Mouse (Mus musculus) intestine, embryonic 16.5 days (tissue): ENCODE results near the gene Adgrl3. TPM values are rescaled to one million over a fixed set of nuclear protein-coding genes. Genes with fewer than 3 reads are reported as not detected.

Experiments used
- ATAC-seq: fragments of 200-750 bp; cut with Nextera tagmentation; 2 replicates; pipeline ENCODE4 v1.8.0; 2017; ENCODE audit warnings: moderate TSS enrichment, moderate library complexity
- H3K27ac ChIP-seq: fragments of 300-500 bp; sonication (generic); 2 replicates; pipeline ENCODE4 v1.5.1; 2014; ENCODE audit warnings: mild to moderate bottlenecking, low read length
- H3K27me3 ChIP-seq: fragments of 300-500 bp; sonication (generic); replicated peaks from 2 replicates; pipeline ENCODE4 v1.6.1; 2014; ENCODE audit warnings: low read length, control low read depth, mixed read lengths; ENCODE audit not compliant: control insufficient read depth, insufficient read depth
- H3K36me3 ChIP-seq: fragments of 300-500 bp; sonication (generic); 2 replicates; pipeline ENCODE4 v1.6.1; 2014; ENCODE audit warnings: low read length, control low read depth; ENCODE audit not compliant: control insufficient read depth, insufficient read depth
- H3K4me1 ChIP-seq: fragments of 300-500 bp; sonication (generic); 2 replicates; pipeline ENCODE4 v1.6.1; 2014; ENCODE audit warnings: low read length, control low read depth, mixed read lengths; ENCODE audit not compliant: control insufficient read depth, insufficient read depth
- H3K4me2 ChIP-seq: fragments of 300-500 bp; sonication (generic); 2 replicates; pipeline ENCODE4 v1.6.1; 2014; ENCODE audit warnings: low read depth, low read length, control low read depth
- H3K4me3 ChIP-seq: fragments of 300-500 bp; sonication (generic); 2 replicates; pipeline ENCODE4 v1.5.1; 2014; ENCODE audit warnings: mild to moderate bottlenecking, low read length
- H3K9ac ChIP-seq: fragments of 300-500 bp; sonication (generic); 2 replicates; pipeline ENCODE4 v1.6.1; 2014; ENCODE audit warnings: low read depth, low read length
- H3K9me3 ChIP-seq: fragments of 300-500 bp; sonication (generic); 2 replicates; pipeline ENCODE4 v1.6.1; 2016; ENCODE audit warnings: low read length, control low read depth; ENCODE audit not compliant: control insufficient read depth
- WGBS: fragments of 180-500 bp; shearing (Covaris S2); extraction: QIAGEN DNeasy Blood & Tissue Kit; methylation state at CpG from one replicate; pipeline ENCODE4 v1.1.7; 2014; 5-methylcytosine and 5-hydroxymethylcytosine counted together
- polyA plus RNA-seq: library from polyadenylated mRNA; unstranded; fragments of >200 nt; fragmentation: Nextera tagmentation; extraction: Ambion mirVana; gene quantifications from 2 replicates; pipeline ENCODE4 v1.2.1, GENCODE M21; 2015

The Adgrl3 gene
- polyA plus RNA-seq, 1 experiment from 2014 or later = 6.8 TPM

DNA sequence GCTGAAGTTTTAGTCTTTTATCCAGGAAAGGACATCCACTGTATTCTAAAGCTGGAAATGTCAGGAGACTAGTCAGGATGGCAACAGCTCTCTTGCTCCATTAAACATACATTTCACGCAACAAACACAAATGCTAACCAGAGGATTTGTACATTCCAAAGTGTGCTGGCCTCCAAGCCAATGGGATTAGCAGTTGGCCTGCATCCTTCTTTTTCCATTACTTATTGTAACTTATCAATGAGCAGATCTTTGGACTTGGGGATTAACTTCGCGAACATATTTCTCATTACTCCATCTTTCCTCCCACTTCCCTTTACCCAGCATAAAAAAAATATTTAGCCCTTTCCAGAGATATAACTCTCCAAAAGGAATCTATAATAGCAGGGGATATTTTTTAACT, 732.5 kb downstream of the Adgrl3 start:
- Histone ChIP-seq H3K27ac (no peak overlapping the region), H3K9me3 (no peaks in the 10 kb centered on the region), H3K27me3 (no peaks in the 10 kb centered on the region), H3K9ac (no peak overlapping the region), H3K4me2 (no peak overlapping the region), H3K4me3 (no peak overlapping the region), H3K4me1 (no peaks in the 10 kb centered on the region), H3K36me3 (no peaks in the 10 kb centered on the region)
- 95% methylated on average over 3 of the region's 3 CpGs for WGBS
- ATAC-seq = no peak

DNA sequence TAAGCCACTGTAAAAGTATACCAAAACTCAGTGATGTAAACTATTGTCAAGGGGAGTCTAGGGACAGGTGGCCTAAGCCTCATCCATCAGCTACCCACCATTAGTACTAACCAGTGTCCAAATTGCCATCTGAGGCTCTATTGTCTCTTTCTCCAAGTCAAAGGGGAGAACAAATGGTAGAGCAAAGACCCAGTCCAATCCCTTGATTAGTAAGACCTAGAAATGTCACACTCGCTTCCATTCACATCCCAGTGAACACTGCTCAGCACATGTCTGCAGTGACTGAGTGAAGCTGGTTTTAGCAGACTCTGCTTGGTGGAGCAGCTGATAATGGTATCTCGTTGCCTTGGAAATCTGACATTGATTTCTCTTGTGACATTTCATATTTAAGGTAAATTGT, 735.8 kb downstream of the Adgrl3 start:
- H3K4me2 ChIP-seq = no peak overlapping the region
- no peak overlapping the region for H3K9ac ChIP-seq
- H3K4me3 ChIP-seq = no peak overlapping the region
- H3K4me1 ChIP-seq = no peaks in the 10 kb centered on the region
- WGBS = 74% methylated on average over 2 of the region's 2 CpGs
- no peaks in the 10 kb centered on the region for H3K9me3 ChIP-seq
- no peak overlapping the region for H3K27ac ChIP-seq
- no peaks in the 10 kb centered on the region for H3K36me3 ChIP-seq
- no peaks in the 10 kb centered on the region for H3K27me3 ChIP-seq
- no peak for ATAC-seq

DNA sequence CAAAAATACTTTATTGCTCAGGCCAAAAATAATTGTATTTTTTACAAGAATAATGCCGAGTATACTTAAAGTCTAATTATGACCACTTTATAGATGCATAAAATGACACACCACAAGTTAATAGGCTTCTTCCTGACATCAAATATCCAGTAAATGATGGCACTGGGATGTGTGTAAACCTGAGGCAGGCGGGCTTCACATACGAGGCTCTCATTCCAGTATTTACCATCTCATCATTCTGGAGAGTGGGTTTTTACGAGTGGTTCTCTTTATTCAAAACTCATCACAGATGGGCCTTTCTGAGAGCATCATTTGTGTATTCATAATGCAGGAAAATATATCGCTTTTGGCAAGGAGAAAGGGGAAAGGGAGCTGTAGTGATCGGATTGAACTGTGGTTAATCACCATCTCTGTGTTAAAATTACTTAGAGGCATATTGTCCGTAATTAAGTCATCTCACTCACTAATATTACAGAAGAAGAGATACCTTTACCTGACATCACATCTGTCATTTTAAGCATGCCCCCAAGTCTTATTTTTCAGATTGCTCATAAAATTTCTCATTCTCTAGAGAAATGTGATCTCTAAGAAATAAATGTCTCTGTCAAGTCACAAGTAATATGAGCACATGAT, 737.3 kb downstream of the Adgrl3 start:
- H3K36me3 ChIP-seq = no peaks in the 10 kb centered on the region
- H3K9me3 ChIP-seq = no peaks in the 10 kb centered on the region
- no peak overlapping the region for H3K9ac ChIP-seq
- H3K4me1 ChIP-seq = no peaks in the 10 kb centered on the region
- 78% methylated on average over 7 of the region's 7 CpGs for WGBS
- no peak overlapping the region for H3K4me3 ChIP-seq
- H3K4me2 ChIP-seq = no peak overlapping the region
- no peak overlapping the region for H3K27ac ChIP-seq
- ATAC-seq = no peak
- H3K27me3 ChIP-seq = no peaks in the 10 kb centered on the region

DNA sequence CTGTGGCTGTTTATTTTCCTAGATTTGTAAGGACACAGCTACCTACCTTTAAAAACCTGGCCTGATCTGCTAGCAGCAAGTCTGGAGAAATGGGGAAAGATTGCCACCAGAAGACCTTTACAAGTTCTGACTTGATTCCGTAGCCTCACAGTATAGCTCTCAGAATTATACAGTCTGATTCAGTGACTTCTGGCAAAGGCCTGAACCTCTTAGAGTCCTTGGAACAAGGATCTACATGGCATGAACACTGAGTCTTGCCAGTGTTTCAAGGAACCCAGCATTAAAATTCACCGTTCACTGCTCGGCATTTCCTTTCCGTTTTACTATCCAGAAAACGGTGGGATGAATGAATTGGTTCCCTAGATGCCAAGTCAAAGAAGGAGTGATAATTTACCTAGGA, 756.3 kb downstream of the Adgrl3 start:
- H3K9me3 ChIP-seq = no peaks in the 10 kb centered on the region
- ATAC-seq = no peak
- WGBS = 77% methylated on average over 5 of the region's 5 CpGs
- H3K36me3 ChIP-seq = no peaks in the 10 kb centered on the region
- no peak overlapping the region for H3K4me2 ChIP-seq
- H3K27ac ChIP-seq = no peak overlapping the region
- H3K9ac ChIP-seq = no peak overlapping the region
- no peak overlapping the region for H3K4me3 ChIP-seq
- H3K4me1 ChIP-seq = no peaks in the 10 kb centered on the region
- no peaks in the 10 kb centered on the region for H3K27me3 ChIP-seq

DNA sequence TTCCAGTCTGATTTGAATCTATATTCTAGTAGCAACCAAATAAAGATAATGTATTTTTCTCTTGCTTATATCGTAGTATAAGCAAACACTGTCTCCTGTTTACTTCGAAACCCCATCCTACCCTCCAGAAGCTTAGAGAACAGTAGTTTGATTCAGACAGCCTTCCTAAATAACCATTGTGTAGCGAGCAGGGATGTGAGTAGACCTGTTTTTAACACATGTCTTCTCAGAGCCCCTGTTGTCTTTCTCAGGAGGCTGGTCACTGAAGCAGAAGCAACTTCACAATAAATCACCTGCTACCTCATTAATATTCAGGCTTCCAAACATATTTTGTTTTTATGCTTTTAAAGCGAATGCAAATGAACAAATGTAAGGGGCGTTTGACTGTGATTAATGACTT, 756.8 kb downstream of the Adgrl3 start:
- no peak for ATAC-seq
- 72% methylated on average over 5 of the region's 5 CpGs for WGBS
- Histone ChIP-seq H3K27me3 (no peaks in the 10 kb centered on the region), H3K9ac (no peak overlapping the region), H3K27ac (no peak overlapping the region), H3K36me3 (no peaks in the 10 kb centered on the region), H3K9me3 (no peaks in the 10 kb centered on the region), H3K4me2 (no peak overlapping the region), H3K4me3 (no peak overlapping the region), H3K4me1 (no peaks in the 10 kb centered on the region)

DNA sequence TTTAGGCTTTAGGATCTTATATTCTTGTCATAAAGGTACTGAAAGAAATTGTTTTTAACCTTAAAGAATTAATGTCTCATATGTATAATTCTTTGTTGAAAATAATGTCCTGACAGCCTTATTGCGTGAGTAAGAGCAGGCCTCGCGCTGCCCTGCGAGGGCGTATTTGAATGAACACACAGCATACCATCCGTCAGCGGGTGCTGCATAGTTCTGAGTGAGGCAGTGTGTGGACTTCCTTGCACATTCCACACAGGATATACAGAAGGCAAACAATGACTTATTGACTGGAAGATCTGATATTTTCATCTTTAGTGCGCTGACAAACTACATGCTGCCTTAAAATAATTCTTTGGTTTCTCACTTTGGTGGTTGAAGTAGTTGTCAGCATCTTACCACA, 764.8 kb downstream of the Adgrl3 start:
- Histone ChIP-seq H3K4me2 (no peak overlapping the region), H3K36me3 (no peaks in the 10 kb centered on the region), H3K4me1 (peaks cover 5% of the 10 kb centered on the region; the same call in 1 of the 2 replicates), H3K9me3 (no peaks in the 10 kb centered on the region), H3K4me3 (no peak overlapping the region), H3K9ac (no peak overlapping the region), H3K27ac (no peak overlapping the region), H3K27me3 (no peaks in the 10 kb centered on the region)
- 53% methylated on average over 8 of the region's 8 CpGs for WGBS
- ATAC-seq = no peak

DNA sequence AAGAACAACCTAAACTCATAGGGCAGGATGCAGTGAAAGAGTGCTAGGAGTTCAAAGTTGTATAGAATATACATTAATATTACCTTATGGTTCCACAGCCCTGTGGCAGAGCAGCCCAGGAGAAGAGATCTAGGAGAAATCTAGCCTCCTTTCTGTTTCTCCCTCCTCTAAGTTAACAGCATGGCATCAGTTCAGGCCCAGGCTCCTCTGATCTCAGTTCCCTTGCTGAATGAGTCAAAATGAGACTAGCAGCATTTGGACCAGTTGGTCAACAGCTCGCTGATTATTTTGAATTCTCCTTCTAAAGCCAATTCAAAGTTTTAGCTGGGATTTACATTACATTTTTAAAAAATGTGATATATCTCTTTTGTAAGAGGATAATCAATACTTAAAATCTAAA, 770.8 kb downstream of the Adgrl3 start:
- Histone ChIP-seq H3K27me3 (no peaks in the 10 kb centered on the region), H3K36me3 (0 out of 2 replicates have a peak, but pooled peaks cover 5% of the 10 kb centered on the region), H3K9ac (no peak overlapping the region), H3K4me2 (no peak overlapping the region), H3K4me1 (no peaks in the 10 kb centered on the region), H3K4me3 (no peak overlapping the region), H3K27ac (no peak overlapping the region), H3K9me3 (0 out of 2 replicates have a peak, but pooled peaks cover 7% of the 10 kb centered on the region)
- no peak for ATAC-seq
- 81% methylated on average over 1 of the region's 1 CpGs for WGBS

DNA sequence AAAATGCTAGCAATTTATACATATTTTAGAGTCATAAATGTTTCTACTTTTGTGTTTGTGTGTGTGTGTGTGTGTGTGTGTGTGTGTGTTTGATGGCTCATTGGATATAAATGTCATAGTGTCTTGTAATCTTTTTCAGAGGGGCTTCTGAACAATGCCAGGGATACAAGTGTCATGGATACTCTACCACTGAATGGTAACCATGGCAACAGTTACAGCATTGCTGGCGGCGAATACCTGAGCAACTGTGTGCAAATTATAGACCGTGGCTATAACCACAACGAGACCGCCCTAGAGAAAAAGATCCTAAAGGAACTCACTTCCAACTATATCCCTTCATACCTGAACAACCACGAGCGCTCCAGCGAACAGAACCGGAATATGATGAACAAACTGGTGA, 774.2 kb downstream of the Adgrl3 start:
- 91% methylated on average over 9 of the region's 9 CpGs for WGBS
- Histone ChIP-seq H3K4me1 (no peaks in the 10 kb centered on the region), H3K36me3 (0 out of 2 replicates have a peak, but pooled peaks cover 5% of the 10 kb centered on the region), H3K27ac (no peak overlapping the region), H3K9ac (no peak overlapping the region), H3K9me3 (0 out of 2 replicates have a peak, but pooled peaks cover 7% of the 10 kb centered on the region), H3K27me3 (no peaks in the 10 kb centered on the region), H3K4me3 (no peak overlapping the region), H3K4me2 (no peak overlapping the region)
- no peak for ATAC-seq

DNA sequence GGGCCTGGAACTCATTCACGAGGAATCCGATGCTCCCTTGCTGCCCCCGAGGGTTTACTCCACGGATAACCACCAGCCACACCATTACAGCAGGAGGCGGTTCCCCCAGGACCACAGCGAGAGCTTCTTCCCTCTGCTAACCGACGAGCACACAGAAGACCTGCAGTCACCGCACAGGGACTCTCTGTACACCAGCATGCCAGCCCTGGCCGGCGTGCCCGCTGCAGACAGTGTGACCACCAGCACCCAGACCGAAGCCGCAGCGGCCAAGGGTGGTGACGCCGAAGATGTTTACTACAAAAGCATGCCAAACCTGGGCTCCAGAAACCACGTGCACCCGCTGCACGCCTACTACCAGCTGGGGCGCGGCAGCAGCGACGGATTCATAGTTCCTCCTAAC, 774.7 kb downstream of the Adgrl3 start:
- Histone ChIP-seq H3K4me2 (no peak overlapping the region), H3K4me3 (no peak overlapping the region), H3K27ac (no peak overlapping the region), H3K27me3 (no peaks in the 10 kb centered on the region), H3K36me3 (0 out of 2 replicates have a peak, but pooled peaks cover 5% of the 10 kb centered on the region), H3K4me1 (no peaks in the 10 kb centered on the region), H3K9me3 (0 out of 2 replicates have a peak, but pooled peaks cover 7% of the 10 kb centered on the region), H3K9ac (no peak overlapping the region)
- ATAC-seq = no peak
- WGBS = 88% methylated on average over 24 of the region's 24 CpGs

DNA sequence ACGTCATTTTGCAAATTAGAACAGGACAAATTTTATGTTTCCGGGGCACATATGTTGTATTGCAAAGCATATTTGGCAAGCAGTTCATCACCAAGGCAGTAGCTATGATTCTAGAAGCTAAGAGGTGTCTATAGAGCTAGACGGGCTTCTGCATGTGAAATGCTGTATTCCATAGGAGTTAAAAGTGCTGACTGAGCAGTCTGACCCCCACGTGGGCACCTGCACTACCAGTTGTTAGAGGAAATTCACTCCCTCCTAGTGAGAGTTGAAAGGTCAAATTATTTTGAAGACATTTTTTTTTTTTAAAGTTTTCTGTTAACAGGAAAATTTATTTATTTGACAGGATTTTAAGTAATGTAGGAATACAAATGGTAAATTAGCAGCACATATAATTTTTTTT, 776.2 kb downstream of the Adgrl3 start:
- WGBS = 70% methylated on average over 4 of the region's 4 CpGs
- Histone ChIP-seq H3K4me3 (no peak overlapping the region), H3K27me3 (no peaks in the 10 kb centered on the region), H3K4me2 (no peak overlapping the region), H3K9ac (no peak overlapping the region), H3K27ac (no peak overlapping the region), H3K36me3 (0 out of 2 replicates have a peak, but pooled peaks cover 5% of the 10 kb centered on the region), H3K9me3 (0 out of 2 replicates have a peak, but pooled peaks cover 7% of the 10 kb centered on the region), H3K4me1 (no peaks in the 10 kb centered on the region)
- no peak for ATAC-seq
